Mouse (Mus musculus): ENCODE measurements around the gene Grhpr. TPM values are rescaled to one million over a fixed set of nuclear protein-coding genes. Genes with fewer than 3 reads are reported as not detected.

The Grhpr gene
- polyA plus RNA-seq, 1 experiment from 2014 or later, result 65.4 TPM

DNA sequence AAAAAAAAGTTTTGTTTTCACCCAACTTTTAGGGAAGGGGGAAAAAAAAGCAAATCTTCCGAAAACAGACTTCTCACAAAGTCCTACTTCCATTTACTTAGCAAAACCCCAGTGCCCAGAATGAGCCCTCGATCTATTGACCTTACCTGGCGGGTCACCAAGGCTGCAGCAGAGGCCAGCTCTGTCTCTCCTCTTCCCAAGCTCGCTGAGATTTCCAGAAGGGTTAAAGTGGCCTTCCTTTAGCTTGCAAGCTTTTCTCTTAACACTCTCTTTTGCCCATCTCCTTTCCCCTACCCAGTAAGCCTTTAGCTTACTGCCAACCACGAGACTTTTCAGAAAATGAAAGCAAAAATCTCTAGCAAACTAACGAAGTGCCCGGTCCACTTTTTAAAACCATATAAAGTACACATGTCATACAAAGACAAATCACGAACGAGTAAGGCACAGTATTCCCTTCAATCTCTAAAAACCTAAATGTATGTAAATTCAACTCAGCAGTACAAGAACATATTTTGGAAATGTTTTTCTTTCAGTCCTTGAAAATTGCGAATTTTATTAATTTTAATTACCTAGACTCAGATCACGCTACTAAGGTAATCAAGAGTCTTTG is 29.7 kb downstream of the Grhpr start:
- no peak for DNase-seq (ENCODE audit: extremely low spot score, low spot score)
- Histone ChIP-seq H3K4me3 (peak overlapping the region; percentile 83), H3K4me1 (peaks cover 27% of the 10 kb centered on the region), H3K27me3 (ENCODE audit: poor library complexity, severe bottlenecking) (no peaks in the 10 kb centered on the region), H3K36me3 (replicated peaks) (peaks cover 12% of the 10 kb centered on the region), H3K27ac (peak overlapping the region; percentile 96), H3K9me3 (no peaks in the 10 kb centered on the region)
- WGBS, result 14% methylated on average over 11 of the region's 11 CpGs

- DNase-seq (ENCODE audit: extremely low spot score, low spot score), result no peak
- Histone ChIP-seq H3K27ac (peak overlapping the region; percentile 96), H3K27me3 (ENCODE audit: poor library complexity, severe bottlenecking) (no peaks in the 10 kb centered on the region), H3K4me3 (peak overlapping the region; percentile 83), H3K36me3 (replicated peaks) (peaks cover 8% of the 10 kb centered on the region), H3K4me1 (peaks cover 27% of the 10 kb centered on the region), H3K9me3 (no peaks in the 10 kb centered on the region)
- WGBS, result under 1% methylated on average over 31 of the region's 31 CpGs
Measured at GRCm38 (mm10) chr4:45011581-45012104, 30.4 kb downstream of the Grhpr start.

- H3K27me3 ChIP-seq (ENCODE audit: poor library complexity, severe bottlenecking), result no peaks in the 10 kb centered on the region
- WGBS, result under 1% methylated on average over 62 of the region's 63 CpGs
Measured at GRCm38 (mm10) chr4:45012105-45012975, 31.1 kb downstream of the Grhpr start, which contains the start of gene Zbtb5. Gene Zbtb5 (minus strand): TSS chr4:45012412.

GRCm38 (mm10) chr4:45013031-45013431 is 31.8 kb downstream of the Grhpr start:
- no peaks in the 10 kb centered on the region for H3K27me3 ChIP-seq (ENCODE audit: poor library complexity, severe bottlenecking)
- H3K4me3 ChIP-seq, result peak overlapping the region; percentile 83
- DNase-seq (ENCODE audit: extremely low spot score, low spot score), result no peak
- H3K27ac ChIP-seq, result peak overlapping the region; percentile 87
- H3K9me3 ChIP-seq, result no peaks in the 10 kb centered on the region
- 3% methylated on average over 13 of the region's 13 CpGs for whole genome bisulfite sequencing
- H3K36me3 ChIP-seq (replicated peaks), result peaks cover under 1% of the 10 kb centered on the region; the same call in 1 of the 2 replicates
- peaks cover 31% of the 10 kb centered on the region for H3K4me1 ChIP-seq

More at GRCm38 (mm10) chr4:45012105-45012975, 31.1 kb downstream of the Grhpr start, which contains the start of gene Zbtb5:
- peaks cover 27% of the 10 kb centered on the region for H3K4me1 ChIP-seq
- H3K27ac ChIP-seq, result peak within 1 kb of the TSS; percentile 96
- H3K4me3 ChIP-seq, result peak within 1 kb of the TSS; percentile 83
- peaks cover 4% of the 10 kb centered on the region; the same call in 1 of the 2 replicates for H3K36me3 ChIP-seq (replicated peaks)
- peak; percentile 99 for DNase-seq (ENCODE audit: extremely low spot score, low spot score)
- no peaks in the 10 kb centered on the region for H3K9me3 ChIP-seq

GRCm38 (mm10) chr4:45013537-45013936 is 32.3 kb downstream of the Grhpr start:
- no peaks in the 10 kb centered on the region for H3K36me3 ChIP-seq (replicated peaks)
- H3K27me3 ChIP-seq (ENCODE audit: poor library complexity, severe bottlenecking), result no peaks in the 10 kb centered on the region
- H3K27ac ChIP-seq, result peak overlapping the region; percentile 87
- peak overlapping the region; percentile 83 for H3K4me3 ChIP-seq
- no peak for DNase-seq (ENCODE audit: extremely low spot score, low spot score)
- H3K4me1 ChIP-seq, result peaks cover 35% of the 10 kb centered on the region
- 2% methylated on average over 2 of the region's 2 CpGs for WGBS
- H3K9me3 ChIP-seq, result no peaks in the 10 kb centered on the region

- Histone ChIP-seq H3K9me3 (no peaks in the 10 kb centered on the region), H3K27ac (no peak overlapping the region), H3K27me3 (ENCODE audit: poor library complexity, severe bottlenecking) (no peaks in the 10 kb centered on the region), H3K36me3 (replicated peaks) (no peaks in the 10 kb centered on the region), H3K4me3 (no peak overlapping the region), H3K4me1 (peaks cover 43% of the 10 kb centered on the region)
- no peak for DNase-seq (ENCODE audit: extremely low spot score, low spot score)
- WGBS, result 10% methylated on average over 3 of the region's 3 CpGs
Measured at GRCm38 (mm10) chr4:45015615-45016014, 34.4 kb downstream of the Grhpr start.

- Histone ChIP-seq H3K4me1 (peaks cover 32% of the 10 kb centered on the region), H3K4me3 (peak within 1 kb of the TSS; percentile 87), H3K9me3 (no peaks in the 10 kb centered on the region), H3K27me3 (ENCODE audit: poor library complexity, severe bottlenecking) (no peaks in the 10 kb centered on the region), H3K27ac (peak within 1 kb of the TSS; percentile 85), H3K36me3 (replicated peaks) (peaks cover 18% of the 10 kb centered on the region)
- DNase-seq (ENCODE audit: extremely low spot score, low spot score), result peak; percentile 94
- WGBS, result 0% methylated on average over 29 of the region's 29 CpGs
Measured at GRCm38 (mm10) chr4:45018452-45018980, 37.3 kb downstream of the Grhpr start, which contains the start of gene Polr1e. Gene Polr1e (plus strand): TSS chr4:45018583.

DNA sequence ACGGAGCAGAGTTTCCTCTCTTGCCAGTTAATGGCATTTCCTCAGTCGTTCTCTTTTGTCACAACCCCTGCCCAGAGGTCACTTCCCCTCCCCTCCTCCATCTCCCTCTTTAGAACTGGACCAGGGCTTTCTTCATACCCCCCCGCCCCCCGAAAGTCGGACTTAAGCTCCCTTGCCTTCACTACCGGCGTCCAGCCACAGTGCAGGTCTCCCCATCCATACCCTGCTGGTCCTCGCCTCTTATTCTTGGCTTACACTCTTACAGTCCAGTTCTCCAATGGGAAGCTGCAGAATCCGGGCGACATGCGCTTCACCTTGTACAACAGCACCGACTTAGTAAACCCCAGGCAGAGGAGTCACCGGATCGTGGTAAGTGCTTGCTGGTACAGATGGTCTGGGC is 37.8 kb downstream of the Grhpr start:
- H3K36me3 ChIP-seq (replicated peaks), result peaks cover 23% of the 10 kb centered on the region
- 3% methylated on average over 14 of the region's 14 CpGs for WGBS
- no peaks in the 10 kb centered on the region for H3K27me3 ChIP-seq (ENCODE audit: poor library complexity, severe bottlenecking)
- H3K4me1 ChIP-seq, result peaks cover 28% of the 10 kb centered on the region
- DNase-seq (ENCODE audit: extremely low spot score, low spot score), result no peak
- no peaks in the 10 kb centered on the region for H3K9me3 ChIP-seq
- peak overlapping the region; percentile 85 for H3K27ac ChIP-seq
- peak overlapping the region; percentile 87 for H3K4me3 ChIP-seq

GRCm38 (mm10) chr4:45026459-45026858 is 45.3 kb downstream of the Grhpr start:
- Histone ChIP-seq H3K4me1 (no peaks in the 10 kb centered on the region), H3K36me3 (replicated peaks) (peaks cover 86% of the 10 kb centered on the region), H3K27me3 (ENCODE audit: poor library complexity, severe bottlenecking) (no peaks in the 10 kb centered on the region), H3K9me3 (no peaks in the 10 kb centered on the region), H3K4me3 (no peak overlapping the region), H3K27ac (no peak overlapping the region)
- 91% methylated on average over 4 of the region's 4 CpGs for WGBS
- DNase-seq (ENCODE audit: extremely low spot score, low spot score), result no peak

- DNase-seq (ENCODE audit: extremely low spot score, low spot score), result no peak
- Histone ChIP-seq H3K27me3 (ENCODE audit: poor library complexity, severe bottlenecking) (no peaks in the 10 kb centered on the region), H3K36me3 (replicated peaks) (peaks cover 97% of the 10 kb centered on the region), H3K27ac (no peak overlapping the region), H3K4me1 (no peaks in the 10 kb centered on the region), H3K9me3 (no peaks in the 10 kb centered on the region), H3K4me3 (no peak overlapping the region)
- 92% methylated on average over 9 of the region's 9 CpGs for WGBS
Measured at GRCm38 (mm10) chr4:45032586-45032985, 51.4 kb downstream of the Grhpr start.

DNA sequence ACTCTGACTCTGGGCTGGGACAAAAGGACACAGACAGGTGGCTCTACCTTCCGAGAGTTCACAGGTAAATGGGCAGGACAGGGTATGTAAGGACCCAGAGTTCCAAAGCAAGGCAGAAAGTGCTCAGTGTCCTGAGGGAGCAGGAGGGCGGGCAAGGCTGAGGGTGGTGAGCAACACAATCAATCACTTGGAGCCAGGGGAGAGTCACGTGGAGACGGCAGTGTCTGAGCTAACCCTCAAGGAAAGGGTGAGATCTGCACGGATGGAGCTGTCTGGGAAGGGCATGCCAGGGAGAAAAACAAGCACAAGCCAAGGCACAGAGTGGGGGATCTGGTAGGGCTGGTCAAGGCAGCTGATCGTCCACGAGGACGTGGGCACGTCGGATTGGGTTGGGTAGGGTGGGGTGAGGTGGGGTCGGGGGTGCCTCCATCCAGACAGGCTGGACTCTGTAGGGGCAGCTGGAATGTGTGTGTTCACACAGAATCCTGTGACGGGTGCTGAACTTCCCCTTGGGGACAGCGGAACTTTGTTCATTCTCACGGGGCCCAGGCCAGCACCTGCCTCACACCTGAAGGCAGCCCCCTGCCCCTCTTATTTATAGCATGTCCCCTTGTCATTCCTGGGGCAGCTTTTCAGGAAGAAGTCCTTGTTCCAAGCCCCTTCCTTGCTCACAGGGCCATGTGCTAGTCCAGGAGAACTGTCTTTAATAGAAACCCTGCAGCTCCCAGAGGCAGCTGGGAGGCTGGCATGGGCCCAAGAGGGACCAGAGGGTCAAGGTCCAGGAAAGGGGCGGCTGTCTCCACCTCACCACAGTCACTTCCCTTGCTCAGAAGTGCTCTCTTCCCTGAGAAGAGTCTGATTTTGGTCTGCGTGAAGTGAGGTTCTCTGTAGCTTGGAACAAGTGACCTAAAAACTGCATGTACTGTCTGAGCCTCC is 53.8 kb downstream of the Grhpr start:
- H3K4me3 ChIP-seq, result no peak overlapping the region
- peaks cover 79% of the 10 kb centered on the region for H3K36me3 ChIP-seq (replicated peaks)
- WGBS, result 85% methylated on average over 16 of the region's 16 CpGs
- H3K9me3 ChIP-seq, result no peaks in the 10 kb centered on the region
- DNase-seq (ENCODE audit: extremely low spot score, low spot score), result no peak
- no peaks in the 10 kb centered on the region for H3K27me3 ChIP-seq (ENCODE audit: poor library complexity, severe bottlenecking)
- no peaks in the 10 kb centered on the region for H3K4me1 ChIP-seq
- no peak overlapping the region for H3K27ac ChIP-seq

- no peak for DNase-seq (ENCODE audit: extremely low spot score, low spot score)
- 92% methylated on average over 10 of the region's 10 CpGs for WGBS
- H3K9me3 ChIP-seq, result no peaks in the 10 kb centered on the region
- H3K27me3 ChIP-seq (ENCODE audit: poor library complexity, severe bottlenecking), result no peaks in the 10 kb centered on the region
- no peaks in the 10 kb centered on the region for H3K4me1 ChIP-seq
- H3K27ac ChIP-seq, result no peak overlapping the region
- no peak overlapping the region for H3K4me3 ChIP-seq
- H3K36me3 ChIP-seq (replicated peaks), result peaks cover 79% of the 10 kb centered on the region
Measured at GRCm38 (mm10) chr4:45036048-45036447, 54.9 kb downstream of the Grhpr start.

Data from forebrain, embryonic 10.5 days (tissue).